ENCODE assay signal across 21 mouse cellular contexts in genomic region chr1:183677585-183677984, GRCm38 (mm10).
DNase-seq lines count a peak whose midpoint lies in the region; ATAC-seq and TF ChIP-seq lines count a peak whose summit lies in the region.
"Had no signal": no experiment of that assay in that cellular context is flagged by ENCODE, and none has a peak within 500 bp of the region (broad histone marks: within the 10 kb centered on the region; RNA-seq: fewer than 3 reads in every experiment).

No protein-coding gene starts in this region.

- H3K27ac ChIP-seq in hindbrain, postnatal 0 days = no peak overlapping the region
- no peak overlapping the region for H3K27ac ChIP-seq in hindbrain, embryonic 10.5 days
- H3K27ac ChIP-seq in forebrain, embryonic 11.5 days (ENCODE audit: low read depth, low read length) = no peak overlapping the region
- H3K27ac ChIP-seq: embryonic facial prominence, embryonic 10.5 days; embryonic facial prominence, embryonic 12.5 days; forebrain, embryonic 12.5 days had no signal

- no peaks in the 10 kb centered on the region for H3K4me1 ChIP-seq in hindbrain, postnatal 0 days (ENCODE audit: insufficient read depth, low read length)
- H3K4me1 ChIP-seq in hindbrain, embryonic 10.5 days (replicated peaks) = no peaks in the 10 kb centered on the region
- no peaks in the 10 kb centered on the region for H3K4me1 ChIP-seq in forebrain, embryonic 11.5 days (replicated peaks; ENCODE audit: control insufficient read depth, insufficient read depth, low read length)
- H3K4me1 ChIP-seq: embryonic facial prominence, embryonic 10.5 days; embryonic facial prominence, embryonic 12.5 days; forebrain, embryonic 12.5 days had no signal

- H3K27me3 ChIP-seq in hindbrain, postnatal 0 days (ENCODE audit: insufficient read depth, low read length) = no peaks in the 10 kb centered on the region
- H3K27me3 ChIP-seq in hindbrain, embryonic 10.5 days (ENCODE audit: insufficient read depth, poor library complexity, severe bottlenecking) = no peaks in the 10 kb centered on the region
- no peaks in the 10 kb centered on the region for H3K27me3 ChIP-seq in forebrain, embryonic 11.5 days (ENCODE audit: control insufficient read depth, insufficient read depth, low read length)
- H3K27me3 ChIP-seq: embryonic facial prominence, embryonic 12.5 days; forebrain, embryonic 12.5 days had no signal

- H3K4me3 ChIP-seq in hindbrain, postnatal 0 days (ENCODE audit: low read length) = no peak overlapping the region
- no peak overlapping the region for H3K4me3 ChIP-seq in hindbrain, embryonic 10.5 days
- H3K4me3 ChIP-seq in forebrain, embryonic 11.5 days (ENCODE audit: low read depth, low read length) = no peak overlapping the region
- H3K4me3 ChIP-seq: embryonic facial prominence, embryonic 10.5 days; embryonic facial prominence, embryonic 12.5 days; forebrain, embryonic 12.5 days had no signal

- 83% methylated on average over 4 of the region's 4 CpGs for WGBS in hindbrain, postnatal 0 days
- WGBS in hindbrain, embryonic 10.5 days = 91% methylated on average over 4 of the region's 4 CpGs
- 90% methylated on average over 4 of the region's 4 CpGs for WGBS in forebrain, embryonic 11.5 days

- no peaks in the 10 kb centered on the region for H3K9me3 ChIP-seq in hindbrain, postnatal 0 days (ENCODE audit: low read length)
- no peaks in the 10 kb centered on the region for H3K9me3 ChIP-seq in hindbrain, embryonic 10.5 days
- H3K9me3 ChIP-seq in forebrain, embryonic 11.5 days (ENCODE audit: control insufficient read depth, low read length) = no peaks in the 10 kb centered on the region
- H3K9me3 ChIP-seq: embryonic facial prominence, embryonic 10.5 days; embryonic facial prominence, embryonic 12.5 days; forebrain, embryonic 12.5 days had no signal

- DNase-seq in hindbrain, postnatal 0 days (ENCODE audit: low spot score) = peak; percentile 7
- no peak for DNase-seq in hindbrain, embryonic 10.5 days (ENCODE audit: low spot score)
- peak; percentile 14 for DNase-seq in CD4-positive, CD25-positive, alpha-beta regulatory T cell, adult 2 months (ENCODE audit: low read depth, low spot score)
- no peak for DNase-seq in right cerebral cortex, postnatal 36 days (ENCODE audit: low spot score in 2 of 2)
- no peak for DNase-seq in forebrain, embryonic 11.5 days (ENCODE audit: low spot score)
- DNase-seq: adrenal gland, adult 8-10 months; adrenal gland, postnatal 14 days; adrenal gland, postnatal 36 days; cerebellum, adult 11-12 months; cerebellum, adult 2 months; cerebellum, adult 9-10 months; cerebellum, postnatal 10 days; cerebellum, postnatal 25 days had no signal

- H3K9ac ChIP-seq in hindbrain, postnatal 0 days (replicated peaks; ENCODE audit: low read length) = no peak overlapping the region
- H3K9ac ChIP-seq in forebrain, embryonic 11.5 days (ENCODE audit: low read length) = no peak overlapping the region
- H3K9ac ChIP-seq: embryonic facial prominence, embryonic 12.5 days; forebrain, embryonic 12.5 days had no signal

- no peak overlapping the region for H3K4me2 ChIP-seq in hindbrain, postnatal 0 days (ENCODE audit: low read depth, low read length)
- H3K4me2 ChIP-seq in forebrain, embryonic 11.5 days (ENCODE audit: low read depth, low read length, severe bottlenecking) = no peak overlapping the region
- H3K4me2 ChIP-seq: embryonic facial prominence, embryonic 12.5 days; forebrain, embryonic 12.5 days had no signal

- no peak for TF ChIP-seq CTCF in hindbrain, postnatal 0 days (IDR thresholded peaks at IDR 0.05; ENCODE audit: low read depth)

- ATAC-seq in hindbrain, postnatal 0 days = no peak
- ATAC-seq in CD4-positive, CD25-positive, alpha-beta regulatory T cell, adult 4 months = peak; percentile 72
- peak; percentile 54 for ATAC-seq in inflammation-experienced regulatory T-cells, adult 6 months
- ATAC-seq in forebrain, embryonic 11.5 days (replicated peaks; ENCODE audit: low FRiP score) = no peak
- ATAC-seq: forebrain, embryonic 14.5 days; forebrain, embryonic 16.5 days had no signal

- H3K36me3 ChIP-seq in hindbrain, postnatal 0 days (ENCODE audit: insufficient read depth, low read length) = no peaks in the 10 kb centered on the region
- no peaks in the 10 kb centered on the region for H3K36me3 ChIP-seq in hindbrain, embryonic 10.5 days
- H3K36me3 ChIP-seq in forebrain, embryonic 11.5 days (ENCODE audit: control insufficient read depth, insufficient read depth, low read length) = no peaks in the 10 kb centered on the region
- H3K36me3 ChIP-seq: embryonic facial prominence, embryonic 10.5 days; embryonic facial prominence, embryonic 12.5 days; forebrain, embryonic 12.5 days; G1E had no signal

Comparison
In these comparisons a context has a peak if more than half of its experiments do, and no peak if none do; other contexts are left out.
1. DNase-seq: peak in hindbrain, postnatal 0 days (single experiment) and CD4-positive, CD25-positive, alpha-beta regulatory T cell, adult 2 months (single experiment); none in hindbrain, embryonic 10.5 days (single experiment), right cerebral cortex, postnatal 36 days (0 of 2) and forebrain, embryonic 11.5 days (single experiment).
2. ATAC-seq: peak in CD4-positive, CD25-positive, alpha-beta regulatory T cell, adult 4 months (single experiment) and inflammation-experienced regulatory T-cells, adult 6 months (single experiment); none in hindbrain, postnatal 0 days (single experiment) and forebrain, embryonic 11.5 days (single experiment).